Mouse (Mus musculus) kidney, adult 2 months (tissue): ENCODE data around the gene Hist1h1c.

Experiments used
- CTCF ChIP-seq: fragments of 200-500 bp; conservative IDR thresholded peaks from 2 replicates; pipeline ENCODE4 v1.5.1; 2011; ENCODE audit warnings: low read depth, mild to moderate bottlenecking, control low read depth, low read length, moderate library complexity, mixed read lengths; ENCODE audit not compliant: insufficient read depth, insufficient read length
- POLR2A ChIP-seq: fragments of 200-500 bp; IDR thresholded peaks from one replicate; pipeline ENCODE4 v1.6.1; 2011; ENCODE audit warnings: low read depth, low read length, control low read depth

DNA sequence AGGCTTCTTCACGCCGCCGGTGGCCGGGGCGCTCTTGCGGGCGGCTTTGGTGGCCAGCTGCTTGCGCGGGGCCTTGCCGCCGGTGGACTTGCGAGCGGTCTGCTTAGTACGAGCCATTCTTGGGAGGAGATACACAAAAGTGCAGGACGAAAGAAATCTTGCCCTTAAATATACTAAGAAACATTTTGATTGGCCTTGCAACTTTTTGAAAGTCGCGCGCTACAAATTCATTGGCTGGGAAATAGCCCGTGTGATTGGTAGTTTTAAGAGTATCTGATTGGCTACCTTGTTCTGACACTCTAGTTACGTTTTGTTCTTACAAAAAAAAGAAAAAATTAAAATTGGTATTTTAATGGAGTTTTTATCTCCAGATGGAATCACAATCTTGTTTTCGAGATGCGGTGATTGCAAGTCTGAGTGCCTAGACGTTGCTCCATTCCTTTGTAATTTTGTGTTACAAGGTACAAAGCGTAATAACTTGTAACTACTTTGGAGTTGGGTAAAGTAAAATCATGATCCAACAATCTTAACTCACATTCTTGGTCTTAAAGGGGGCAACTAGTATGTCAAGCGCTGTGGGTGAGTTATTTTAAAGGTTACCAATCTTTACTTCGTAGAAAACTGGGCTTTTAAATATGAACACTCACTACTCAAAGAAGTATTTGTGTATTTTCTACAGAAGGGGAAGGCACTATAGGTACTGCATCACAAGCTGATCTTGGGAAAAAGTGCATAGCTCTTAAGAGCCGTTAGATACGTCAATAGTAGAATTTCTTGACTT, 7.0 kb downstream of the Hist1h1c start, which contains the start of gene Hist1h3c:
- TF ChIP-seq POLR2A (no peak), CTCF (no peak)
